Mouse (Mus musculus): ENCODE data around the gene Tcte1.

Tcte1 gene

DNA sequence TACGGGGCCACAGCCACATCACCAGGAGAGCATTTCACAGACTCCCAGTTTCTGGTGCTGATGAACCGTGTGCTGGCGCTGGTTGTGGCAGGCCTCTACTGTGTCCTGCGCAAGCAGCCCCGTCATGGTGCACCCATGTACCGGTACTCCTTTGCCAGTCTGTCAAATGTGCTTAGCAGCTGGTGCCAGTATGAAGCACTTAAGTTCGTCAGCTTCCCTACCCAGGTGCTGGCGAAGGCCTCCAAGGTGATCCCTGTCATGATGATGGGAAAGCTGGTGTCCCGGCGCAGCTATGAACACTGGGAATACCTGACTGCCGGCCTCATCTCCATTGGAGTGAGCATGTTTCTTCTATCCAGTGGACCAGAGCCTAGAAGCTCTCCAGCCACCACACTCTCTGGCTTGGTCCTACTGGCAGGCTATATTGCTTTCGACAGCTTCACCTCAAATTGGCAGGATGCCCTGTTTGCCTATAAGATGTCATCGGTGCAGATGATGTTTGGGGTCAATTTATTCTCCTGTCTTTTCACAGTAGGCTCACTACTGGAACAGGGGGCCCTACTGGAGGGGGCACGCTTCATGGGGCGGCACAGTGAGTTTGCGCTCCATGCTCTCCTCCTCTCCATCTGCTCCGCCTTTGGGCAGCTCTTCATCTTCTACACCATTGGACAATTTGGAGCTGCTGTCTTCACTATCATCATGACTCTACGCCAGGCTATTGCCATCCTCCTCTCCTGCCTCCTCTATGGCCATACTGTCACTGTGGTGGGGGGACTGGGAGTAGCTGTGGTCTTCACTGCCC, 43.3 kb downstream of the Tcte1 start:
- DNase-seq (ENCODE audit: low spot score): no peak

- no peak for DNase-seq (ENCODE audit: low spot score)
Observed at GRCm38 (mm10) chr17:45567162-45567601, 43.9 kb downstream of the Tcte1 start.

GRCm38 (mm10) chr17:45568990-45569389, 45.8 kb downstream of the Tcte1 start:
- no peak for DNase-seq (ENCODE audit: low spot score)

- no peak for DNase-seq (ENCODE audit: low spot score)
Observed at GRCm38 (mm10) chr17:45569999-45570398, 46.8 kb downstream of the Tcte1 start.

- DNase-seq (ENCODE audit: low spot score): peak; percentile 54
Observed at GRCm38 (mm10) chr17:45572103-45573086, 49.2 kb downstream of the Tcte1 start.

DNA sequence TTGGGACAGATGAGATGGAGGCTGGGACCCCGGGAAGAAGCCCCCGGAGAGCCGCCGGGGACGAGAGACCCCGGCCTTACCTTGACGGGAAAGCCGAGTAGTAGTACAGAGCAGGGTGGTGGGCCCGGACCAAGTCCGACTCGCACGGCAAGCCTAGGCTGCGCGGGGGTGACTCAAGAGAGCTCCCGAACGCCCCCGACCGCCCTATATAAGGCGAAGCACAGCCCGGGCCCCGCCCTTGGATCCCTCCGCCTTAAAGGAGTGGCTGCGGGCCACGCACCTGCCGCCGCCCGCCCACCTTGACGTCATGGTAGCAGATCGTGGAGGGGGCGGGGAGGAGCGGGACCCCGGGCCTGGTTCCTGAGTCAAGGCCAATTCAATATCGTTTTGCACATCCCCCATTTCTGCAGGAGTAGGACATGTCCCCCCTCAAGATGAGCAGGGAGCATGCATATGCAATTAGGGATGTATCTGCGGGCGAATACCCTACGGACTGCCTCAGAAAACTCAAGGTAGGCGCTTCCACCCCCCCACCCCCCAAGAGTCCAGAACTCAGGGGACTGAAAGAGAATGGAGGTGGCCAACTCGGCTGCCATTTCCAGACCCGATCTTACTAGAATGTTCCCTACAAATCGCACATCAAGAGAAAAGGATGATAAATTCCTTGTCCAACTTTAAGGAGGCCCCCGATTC, 50.0 kb downstream of the Tcte1 start, which contains the start of gene Hsp90ab1:
Gene Hsp90ab1 (minus strand): TSS at position 185 of the 693 bp plus-strand sequence.
- peak; percentile 99 for DNase-seq (ENCODE audit: low spot score)

DNA sequence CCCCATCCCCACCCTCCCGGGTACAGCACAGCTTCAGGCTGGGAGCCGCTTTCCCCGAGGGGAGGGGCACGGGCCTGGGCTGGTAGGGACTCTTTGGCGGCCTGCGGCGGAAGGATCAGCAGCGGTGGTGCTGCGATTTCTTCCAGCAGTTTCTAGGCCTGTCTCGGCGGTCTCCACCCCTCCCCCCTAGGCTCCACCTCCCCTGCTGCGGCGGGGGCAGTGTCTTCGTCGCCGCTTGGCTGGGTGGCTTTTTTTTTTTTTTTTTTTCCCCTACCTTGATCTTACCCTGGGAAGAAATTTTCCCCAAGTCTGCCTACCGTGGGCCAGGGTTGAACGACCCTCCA, 50.5 kb downstream of the Tcte1 start:
- DNase-seq (ENCODE audit: low spot score): peak; percentile 96

GRCm38 (mm10) chr17:45574129-45574761, 51.0 kb downstream of the Tcte1 start:
- peak; percentile 55 for DNase-seq (ENCODE audit: low spot score)

DNA sequence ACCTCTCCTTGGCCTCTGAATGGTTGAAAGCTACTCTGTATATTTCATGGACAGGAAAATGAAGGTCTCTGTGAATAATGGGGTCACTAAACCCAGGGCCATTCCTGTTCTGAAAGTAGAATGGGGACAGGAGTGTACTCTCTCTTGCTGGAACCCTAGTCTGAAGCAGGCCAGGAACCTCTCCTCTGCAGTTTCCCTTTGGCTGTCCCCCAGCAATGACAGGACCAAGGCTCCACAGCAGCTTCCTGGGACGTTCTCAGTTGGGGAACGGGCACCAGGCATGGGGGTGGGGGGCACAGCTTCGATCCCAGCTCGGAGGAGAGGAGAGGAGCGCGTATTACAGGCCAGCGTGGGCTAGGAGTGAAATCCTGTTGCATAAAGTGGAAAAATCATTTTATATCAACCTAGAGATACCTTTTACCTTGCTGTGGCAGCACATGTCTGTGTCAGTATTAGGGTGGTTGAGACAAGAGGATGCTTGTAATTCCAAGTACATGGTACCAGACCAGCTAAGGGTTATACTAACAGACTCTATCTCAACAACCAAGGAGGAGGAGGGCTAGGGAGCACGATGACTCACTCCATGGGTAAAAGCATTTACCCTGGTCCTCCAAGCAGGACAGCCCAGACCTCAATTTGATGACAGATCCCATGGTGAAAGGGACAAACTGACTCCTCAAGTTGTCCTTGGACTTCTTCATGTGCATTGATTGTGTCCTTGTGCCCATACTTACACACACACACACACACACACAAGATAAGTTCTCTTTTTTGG, 52.1 kb downstream of the Tcte1 start:
- no peak for DNase-seq (ENCODE audit: low spot score)

- DNase-seq (ENCODE audit: low spot score): no peak
Observed at GRCm38 (mm10) chr17:45578242-45578641, 55.0 kb downstream of the Tcte1 start.

GRCm38 (mm10) chr17:45578843-45579242, 55.6 kb downstream of the Tcte1 start:
- DNase-seq (ENCODE audit: low spot score): no peak

DNA sequence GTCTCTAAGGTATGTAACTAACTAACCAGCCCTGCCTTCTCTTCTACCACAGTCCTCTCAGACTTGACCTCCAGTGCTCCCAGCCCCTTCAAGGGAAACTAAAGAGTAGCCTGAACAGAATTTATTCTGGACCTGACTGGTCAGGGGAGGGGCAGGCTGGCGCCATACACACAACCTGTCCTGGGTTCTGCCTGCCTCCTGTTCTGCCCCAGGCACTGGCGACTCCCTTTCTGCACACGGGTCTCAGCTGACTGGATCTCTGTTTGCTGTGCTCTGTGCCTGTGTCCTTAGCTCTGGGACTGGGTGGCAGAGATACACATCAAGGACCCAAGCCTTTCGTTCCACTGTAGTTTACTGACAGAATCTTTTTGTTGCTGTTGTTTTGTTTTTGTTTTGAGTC, 56.3 kb downstream of the Tcte1 start:
- DNase-seq (ENCODE audit: low spot score): no peak

GRCm38 (mm10) chr17:45580958-45581477, 57.8 kb downstream of the Tcte1 start:
- DNase-seq (ENCODE audit: low spot score): no peak

DNA sequence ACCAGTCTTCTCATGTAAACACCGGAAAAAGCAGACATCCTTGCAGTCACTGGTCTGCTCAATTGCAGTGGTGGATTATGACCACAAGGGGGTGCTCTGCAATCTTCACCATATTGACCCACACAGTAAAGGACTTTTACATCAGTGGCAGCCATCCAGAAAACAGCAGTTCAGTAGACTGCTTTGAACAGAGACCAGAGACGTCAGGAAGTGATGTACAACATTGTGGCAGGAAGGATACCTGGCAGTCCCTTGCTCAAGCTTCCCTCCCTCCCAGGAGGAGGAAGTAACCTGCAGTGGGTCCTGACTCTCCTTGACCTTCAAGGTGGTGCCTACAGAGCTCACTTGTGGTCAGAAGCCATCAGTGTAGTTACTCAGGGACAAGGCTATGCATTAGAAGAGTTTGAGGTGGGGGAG, 58.3 kb downstream of the Tcte1 start:
- no peak for DNase-seq (ENCODE audit: low spot score)

DNA sequence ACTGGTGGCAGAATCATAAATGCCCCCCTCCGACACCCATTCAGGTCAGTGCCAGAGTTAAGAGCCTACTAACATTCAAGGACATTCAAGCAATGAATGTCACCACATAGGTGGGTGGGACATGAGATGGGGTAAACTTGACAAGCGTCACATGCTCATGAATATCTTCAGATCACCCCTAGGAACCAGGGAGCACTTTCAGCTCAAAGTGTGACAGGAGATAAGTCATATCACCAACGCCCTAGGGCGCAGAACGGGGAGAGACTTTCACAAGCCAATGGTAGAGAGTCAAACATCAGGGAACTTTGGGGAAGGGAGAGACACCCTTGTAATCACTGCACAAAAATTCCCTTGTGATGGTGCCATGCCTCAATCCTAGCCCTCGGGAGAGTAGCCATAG, 59.0 kb downstream of the Tcte1 start:
- DNase-seq (ENCODE audit: low spot score): no peak

GRCm38 (mm10) chr17:45582715-45583355, 59.6 kb downstream of the Tcte1 start:
- DNase-seq (ENCODE audit: low spot score): no peak

GRCm38 (mm10) chr17:45584096-45584896, 61.1 kb downstream of the Tcte1 start:
- peak; percentile 82 for DNase-seq (ENCODE audit: low spot score)

DNA sequence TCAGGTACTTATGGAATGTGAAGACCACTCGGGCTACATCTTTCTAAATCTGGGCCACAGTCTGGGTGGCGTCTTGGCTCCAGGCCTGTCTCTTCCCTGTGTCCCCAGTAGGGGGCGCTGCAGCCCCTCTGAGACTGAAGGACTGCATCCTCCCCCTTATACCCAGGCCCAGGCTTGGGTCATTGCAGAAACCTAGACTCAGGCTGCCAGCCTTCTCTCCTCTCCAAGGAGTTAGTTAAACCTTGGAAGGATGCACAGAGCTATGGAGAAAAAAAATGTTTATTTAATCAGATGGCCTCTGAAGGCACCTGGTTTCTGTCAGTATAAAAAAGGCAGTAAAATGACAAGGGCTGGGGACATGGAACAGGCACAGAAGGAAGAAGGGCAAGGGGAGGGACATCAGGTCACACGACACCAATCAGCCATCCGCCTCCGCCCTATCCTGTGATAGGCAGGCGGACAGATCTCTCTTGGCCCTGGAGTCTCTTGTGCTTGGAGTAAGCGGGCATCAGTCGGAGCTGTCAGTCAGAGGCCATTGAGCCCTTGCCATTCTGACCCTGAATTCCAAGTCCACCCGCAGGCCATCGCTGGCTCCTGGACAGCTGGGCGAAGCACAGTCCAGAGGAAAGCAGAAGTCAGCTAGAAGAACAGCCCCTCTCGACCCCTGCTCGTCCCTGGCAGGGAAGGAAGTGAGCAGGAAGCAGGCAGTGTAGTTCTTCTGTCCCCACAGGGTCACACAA, 61.9 kb downstream of the Tcte1 start:
- DNase-seq (ENCODE audit: low spot score): peak; percentile 82

Measured in ovary, postnatal 14 days (tissue).